Mouse (Mus musculus) inflammation-experienced regulatory T-cells (primary cell): Measurements from ENCODE around the gene Uqcc3. TPM values are rescaled to one million over a fixed set of nuclear protein-coding genes. Genes with fewer than 3 reads are reported as not detected.

Experiments
- polyA plus RNA-seq, 2 experiments: library from polyadenylated mRNA; unstranded; fragments of 100-300 nt; shearing (Covaris generic); gene quantifications; one replicate each; pipeline ENCODE4 v1.2.1; 2017

Uqcc3 gene
- 10 to 100 TPM; 71.1 to 77.2 TPM for polyA plus RNA-seq

GRCm38 (mm10) chr19:8880311-8881033, at the start of gene Uqcc3:
TSS of gene Uqcc3 (minus strand) at chr19:8880923.

GRCm38 (mm10) chr19:8929224-8930088, 48.7 kb upstream of the Uqcc3 start, which contains the start of the genes Rom1 and Eml3:
TSS of gene Rom1 (minus strand) at chr19:8929356.
TSS of gene Eml3 (plus strand) at chr19:8929552.

DNA sequence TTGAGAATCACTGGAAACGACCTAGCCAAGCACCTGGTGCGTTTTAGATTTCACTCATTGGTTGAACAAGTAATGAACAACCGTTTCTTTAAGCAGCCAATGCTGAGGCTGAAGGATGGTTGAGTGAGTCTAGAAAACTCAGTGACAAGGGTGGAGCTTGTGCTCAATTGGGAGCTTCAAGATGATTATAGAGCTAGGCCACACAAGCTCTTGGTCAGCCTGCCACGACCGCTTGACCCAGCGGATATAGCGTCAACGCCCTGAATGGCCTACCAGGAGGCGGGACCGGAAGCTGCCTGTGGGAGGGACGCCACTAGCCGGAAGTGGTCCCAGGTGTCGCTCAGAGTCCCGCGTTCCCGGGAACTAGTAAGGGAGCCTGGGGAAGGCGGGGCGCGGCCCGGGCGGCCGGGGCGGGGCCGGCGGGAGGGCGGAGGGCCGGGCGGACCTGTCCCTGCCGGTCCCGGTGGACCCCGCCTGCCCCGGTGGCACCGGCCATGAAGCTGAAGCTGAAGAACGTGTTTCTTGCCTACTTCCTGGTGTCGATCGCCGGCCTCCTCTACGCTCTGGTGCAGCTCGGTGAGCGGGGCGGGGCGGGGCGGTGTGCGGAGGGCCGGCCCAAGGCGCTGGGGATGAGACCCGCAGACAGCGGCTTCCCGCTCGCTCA, 39.5 kb upstream of the Uqcc3 start, which contains the start of gene B3gat3:
Gene B3gat3 (plus strand): TSS at position 302 of the 664 bp plus-strand sequence.

GRCm38 (mm10) chr19:8897865-8898495, 17.3 kb upstream of the Uqcc3 start, which contains the start of gene Ganab:
TSS of gene Ganab (plus strand) at chr19:8898071.

DNA sequence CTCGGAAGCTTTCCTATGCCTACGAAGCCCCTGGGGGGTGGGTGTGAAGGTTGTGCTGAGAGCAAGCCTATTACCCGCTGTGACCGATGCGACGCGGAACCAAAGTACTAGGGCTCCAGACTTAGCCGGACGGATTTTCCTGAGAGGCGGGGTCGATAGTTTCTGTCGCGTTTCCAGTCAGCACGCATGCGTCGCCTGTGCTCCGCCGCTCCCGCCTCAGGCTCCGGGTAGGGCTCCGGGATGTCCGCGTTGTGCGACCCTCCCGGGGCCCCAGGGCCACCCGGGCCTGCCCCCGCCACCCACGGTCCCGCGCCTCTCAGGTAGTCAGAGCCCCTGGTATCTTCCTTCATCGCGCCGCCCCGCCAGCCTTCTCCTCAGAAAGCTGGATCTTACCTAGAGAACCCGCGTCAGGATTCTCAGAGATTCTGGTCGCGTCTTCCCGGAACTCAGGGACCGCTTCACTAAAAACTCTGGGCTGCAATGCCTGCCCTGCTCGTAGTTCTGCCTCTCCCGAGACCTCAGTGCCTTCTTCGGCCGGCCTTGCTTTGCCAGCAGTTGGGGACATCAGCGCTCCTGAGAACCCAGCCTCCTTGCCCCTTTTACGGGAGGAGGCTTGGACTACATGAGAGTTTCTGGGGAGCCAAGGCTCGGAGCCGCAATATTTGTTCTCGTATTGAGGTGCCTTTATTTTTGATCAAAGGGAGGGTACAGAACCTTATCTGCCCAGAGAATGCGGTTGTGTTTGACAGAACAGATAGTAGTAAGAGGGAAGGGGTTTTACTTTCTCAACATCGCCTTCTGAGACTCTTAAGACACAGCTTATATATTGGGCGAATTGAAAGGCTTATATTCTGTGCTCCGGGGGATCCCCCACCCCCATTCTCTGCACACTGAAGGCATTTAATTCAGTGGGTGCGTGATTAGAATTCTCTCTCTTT, 12.4 kb upstream of the Uqcc3 start, which contains the start of gene Ints5:
Gene Ints5 (plus strand): TSS at position 177 of the 938 bp plus-strand sequence.

GRCm38 (mm10) chr19:8888511-8889385, 8.0 kb upstream of the Uqcc3 start, which contains the start of the genes 1810009A15Rik and Gm49416:
TSS of gene 1810009A15Rik (plus strand) at chr19:8888853.
TSS of gene Gm49416 (plus strand) at chr19:8888926.

GRCm38 (mm10) chr19:8883616-8884015, 2.9 kb upstream of the Uqcc3 start, which contains the start of the genes Lbhd1 and Gm49403:
TSS of gene Lbhd1 (plus strand) at chr19:8883732.
TSS of gene Gm49403 (plus strand) at chr19:8883930.

DNA sequence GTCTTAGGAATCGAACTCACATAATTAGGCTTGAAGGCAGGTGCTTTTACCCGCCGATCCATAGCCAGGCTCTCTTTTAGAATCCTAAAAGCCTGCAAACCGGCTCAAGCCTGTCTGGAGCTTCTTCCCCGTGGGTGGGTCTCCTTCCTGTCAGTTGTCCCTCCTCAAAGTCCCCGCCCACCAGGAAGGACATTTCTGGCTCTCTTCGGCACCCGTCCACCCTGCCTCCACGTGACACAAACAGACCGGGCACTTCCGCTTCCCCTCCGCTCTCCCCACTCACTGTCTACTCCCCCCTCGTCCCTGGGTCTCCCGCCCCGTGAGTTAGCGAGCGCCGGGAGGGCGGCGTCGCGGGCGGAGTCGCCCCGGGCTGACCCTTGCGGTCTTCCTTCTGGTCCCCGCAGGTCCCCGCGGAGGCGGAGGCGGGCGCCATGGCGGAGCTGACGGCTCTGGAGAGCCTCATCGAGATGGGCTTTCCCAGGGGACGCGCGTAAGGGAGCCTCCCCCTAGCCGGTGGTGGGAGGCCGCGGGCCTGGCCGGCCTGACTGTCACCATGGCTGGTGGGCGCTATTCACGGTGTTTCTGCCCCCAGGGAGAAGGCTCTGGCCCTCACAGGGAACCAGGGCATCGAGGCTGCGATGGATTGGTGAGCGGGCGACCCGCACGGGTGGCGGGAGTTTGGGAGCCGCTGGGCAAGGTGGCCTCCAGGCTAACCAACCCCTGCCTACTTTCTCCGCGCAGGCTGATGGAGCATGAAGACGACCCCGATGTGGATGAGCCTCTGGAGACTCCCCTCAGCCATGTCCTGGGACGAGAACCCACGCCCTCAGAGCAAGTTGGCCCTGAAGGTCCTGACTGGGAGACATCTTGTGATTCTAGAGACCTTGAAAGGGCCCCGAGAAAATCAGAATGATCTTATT, 9.2 kb downstream of the Uqcc3 start, which contains the start of gene Ubxn1:
Gene Ubxn1 (plus strand): TSS at position 230 of the 920 bp plus-strand sequence.

GRCm38 (mm10) chr19:8850402-8850901, 30.3 kb downstream of the Uqcc3 start, which contains the start of gene Lrrn4cl:
TSS of gene Lrrn4cl (plus strand) at chr19:8850768.

DNA sequence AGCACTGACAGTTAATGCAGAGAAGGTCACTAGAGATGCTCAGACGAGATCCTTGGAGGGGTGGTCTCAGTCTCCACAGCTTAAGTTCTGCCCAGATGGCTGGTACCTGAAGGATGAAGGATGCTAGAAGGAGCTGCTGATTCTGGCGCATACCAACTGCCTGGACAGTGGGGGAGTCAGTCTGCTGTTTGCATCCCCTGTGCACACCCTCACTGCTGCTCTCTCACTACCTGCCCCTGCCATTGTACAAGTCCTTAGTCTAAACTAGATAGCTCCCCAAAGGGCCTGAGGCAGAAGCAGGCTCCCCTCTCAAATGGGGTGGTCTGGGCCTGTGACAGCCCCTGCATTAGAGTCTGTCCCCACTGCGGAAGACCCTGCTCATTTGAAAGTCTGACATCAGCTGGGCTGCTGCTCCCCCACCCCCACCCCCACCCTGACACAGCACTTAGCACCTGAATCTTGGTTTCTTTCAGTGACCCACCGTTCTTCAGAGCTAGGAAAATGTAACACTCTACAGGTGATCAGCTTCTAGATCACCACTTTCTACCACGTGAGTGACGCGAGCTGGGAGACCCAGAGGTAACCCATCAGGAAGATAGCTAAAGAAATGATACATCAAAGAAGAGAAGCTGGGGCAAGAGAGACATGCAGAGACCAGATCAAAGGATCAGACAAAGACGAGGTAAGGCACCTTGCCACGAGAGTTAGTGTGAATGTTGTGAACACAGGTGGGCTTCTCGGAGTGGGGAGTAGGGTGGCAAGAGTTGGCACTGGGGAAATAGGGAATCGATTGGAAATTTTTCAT, 41.4 kb downstream of the Uqcc3 start, which contains the start of gene Gng3:
Gene Gng3 (minus strand): TSS at position 92 of the 805 bp plus-strand sequence.

GRCm38 (mm10) chr19:8837251-8837791, 43.4 kb downstream of the Uqcc3 start, which contains the start of gene Bscl2:
TSS of gene Bscl2 (plus strand) at chr19:8837467.

Other genes starting within 250 kb of the Uqcc3 start
- under 1 TPM; 0.07 to 0.15 TPM for gene Chrm1, start 217.1 kb downstream of the Uqcc3 start, polyA plus RNA-seq
- gene Slc3a2, start 157.6 kb downstream of the Uqcc3 start, polyA plus RNA-seq: 100 to 1,000 TPM; 155 to 158 TPM
- gene Wdr74, start 145.1 kb downstream of the Uqcc3 start, polyA plus RNA-seq: 10 to 100 TPM; 67.5 to 85.9 TPM
- gene 1700092M07Rik, start 140.2 kb downstream of the Uqcc3 start, polyA plus RNA-seq: under 1 TPM in 1 of 2 experiments, not detected in 1; 0.60 TPM
- gene Stx5a, start 139.5 kb downstream of the Uqcc3 start, polyA plus RNA-seq: 100 to 1,000 TPM; 143 to 155 TPM
- 100 to 1,000 TPM; 255 to 317 TPM for gene Nxf1, start 123.8 kb downstream of the Uqcc3 start, polyA plus RNA-seq
- gene Tmem223, start 109.9 kb downstream of the Uqcc3 start, polyA plus RNA-seq: 10 to 100 TPM; 88.2 to 88.6 TPM
- gene Tmem179b, start 106.5 kb downstream of the Uqcc3 start, polyA plus RNA-seq: 100 to 1,000 TPM; 159 to 171 TPM
- 10 to 100 TPM; 13.3 to 16.6 TPM for gene Taf6l, start 94.5 kb downstream of the Uqcc3 start, polyA plus RNA-seq
- 100 to 1,000 TPM; 140 to 144 TPM for gene Polr2g, start 82.3 kb downstream of the Uqcc3 start, polyA plus RNA-seq
- gene Zbtb3, start 78.4 kb downstream of the Uqcc3 start, polyA plus RNA-seq: 1 to 10 TPM; 2.7 to 4.7 TPM
- 10 to 100 TPM; 41.8 to 55.6 TPM for gene Ttc9c, start 61.6 kb downstream of the Uqcc3 start, polyA plus RNA-seq
- 10 to 100 TPM in 1 of 2 experiments, 1 to 10 TPM in 1; 8.6 to 15.5 TPM for gene Hnrnpul2, start 60.9 kb downstream of the Uqcc3 start, polyA plus RNA-seq
- gene AC129217.1, start 51.1 kb downstream of the Uqcc3 start, polyA plus RNA-seq: not detected
- 10 to 100 TPM; 87.2 to 89.9 TPM for gene Bscl2, start 43.5 kb downstream of the Uqcc3 start, polyA plus RNA-seq
- under 1 TPM; 0.29 to 0.80 TPM for gene Gng3, start 41.7 kb downstream of the Uqcc3 start, polyA plus RNA-seq
- 1 to 10 TPM in 1 of 2 experiments, not detected in 1; 1.2 TPM for gene Lrrn4cl, start 30.2 kb downstream of the Uqcc3 start, polyA plus RNA-seq
- gene Ubxn1, start 9.4 kb downstream of the Uqcc3 start, polyA plus RNA-seq: 100 to 1,000 TPM; 145 to 156 TPM
- 100 to 1,000 TPM in 1 of 2 experiments, 10 to 100 TPM in 1; 99.3 to 105 TPM for gene Lbhd1, start 2.8 kb upstream of the Uqcc3 start, polyA plus RNA-seq
- gene Gm49403, start 3.0 kb upstream of the Uqcc3 start, polyA plus RNA-seq: not detected
- 10 to 100 TPM; 39.7 to 55.4 TPM for gene 1810009A15Rik, start 7.9 kb upstream of the Uqcc3 start, polyA plus RNA-seq
- gene Gm49416, start 8.0 kb upstream of the Uqcc3 start, polyA plus RNA-seq: not detected
- 10 to 100 TPM; 35.8 to 44.9 TPM for gene Ints5, start 12.1 kb upstream of the Uqcc3 start, polyA plus RNA-seq
- 100 to 1,000 TPM; 108 to 118 TPM for gene Ganab, start 17.1 kb upstream of the Uqcc3 start, polyA plus RNA-seq
- 10 to 100 TPM; 52.1 to 63.5 TPM for gene B3gat3, start 39.5 kb upstream of the Uqcc3 start, polyA plus RNA-seq
- 10 to 100 TPM; 10.2 to 16.3 TPM for gene Rom1, start 48.4 kb upstream of the Uqcc3 start, polyA plus RNA-seq
- gene Eml3, start 48.6 kb upstream of the Uqcc3 start, polyA plus RNA-seq: 100 to 1,000 TPM in 1 of 2 experiments, 10 to 100 TPM in 1; 77.4 to 100 TPM
- 100 to 1,000 TPM; 231 to 276 TPM for gene Mta2, start 61.0 kb upstream of the Uqcc3 start, polyA plus RNA-seq
- 10 to 100 TPM; 37.6 to 40.5 TPM for gene Tut1, start 72.9 kb upstream of the Uqcc3 start, polyA plus RNA-seq
- gene Eef1g, start 86.1 kb upstream of the Uqcc3 start, polyA plus RNA-seq: 100 to 1,000 TPM; 264 to 300 TPM
- 10 to 100 TPM; 58.4 to 93.3 TPM for gene Ahnak, start 108.4 kb upstream of the Uqcc3 start, polyA plus RNA-seq
- not detected for gene Scgb1a1, start 207.0 kb upstream of the Uqcc3 start, polyA plus RNA-seq